Mouse (Mus musculus): ENCODE measurements around the gene Olfr322. TPM values are rescaled to one million over a fixed set of nuclear protein-coding genes. Genes with fewer than 3 reads are reported as not detected.

Olfr322 gene
- polyA plus RNA-seq, 1 experiment from 2014 or later, result not detected

Other genes starting within 250 kb of the Olfr322 start
- not detected in 2 replicates for gene 1810065E05Rik, start 237.7 kb upstream of the Olfr322 start, polyA plus RNA-seq (2015; fragmentation: Nextera tagmentation; extraction: Ambion mirVana)
- not detected in 2 replicates for gene Gm12253, start 226.2 kb upstream of the Olfr322 start, polyA plus RNA-seq (2015; fragmentation: Nextera tagmentation; extraction: Ambion mirVana)
- not detected in 2 replicates for gene Lypd9, start 205.9 kb upstream of the Olfr322 start, polyA plus RNA-seq (2015; fragmentation: Nextera tagmentation; extraction: Ambion mirVana)
- gene Olfr30, start 196.5 kb upstream of the Olfr322 start, polyA plus RNA-seq (2015; fragmentation: Nextera tagmentation; extraction: Ambion mirVana), result not detected in 2 replicates
- not detected in 2 replicates for gene Olfr332, start 166.2 kb upstream of the Olfr322 start, polyA plus RNA-seq (2015; fragmentation: Nextera tagmentation; extraction: Ambion mirVana)
- gene Olfr331, start 156.2 kb upstream of the Olfr322 start, polyA plus RNA-seq (2015; fragmentation: Nextera tagmentation; extraction: Ambion mirVana), result not detected in 2 replicates
- gene Olfr330, start 123.9 kb upstream of the Olfr322 start, polyA plus RNA-seq (2015; fragmentation: Nextera tagmentation; extraction: Ambion mirVana), result not detected in 2 replicates
- gene Olfr329-ps, start 112.4 kb upstream of the Olfr322 start, polyA plus RNA-seq (2015; fragmentation: Nextera tagmentation; extraction: Ambion mirVana), result not detected in 2 replicates
- 0.14 TPM in 1 of 2 replicates, not detected in the other for gene Olfr328, start 103.1 kb upstream of the Olfr322 start, polyA plus RNA-seq (2015; fragmentation: Nextera tagmentation; extraction: Ambion mirVana)
- gene Olfr224, start 88.2 kb upstream of the Olfr322 start, polyA plus RNA-seq (2015; fragmentation: Nextera tagmentation; extraction: Ambion mirVana), result not detected in 2 replicates
- not detected in 2 replicates for gene Olfr325, start 81.1 kb upstream of the Olfr322 start, polyA plus RNA-seq (2015; fragmentation: Nextera tagmentation; extraction: Ambion mirVana)
- 0.06 and 0.09 TPM in 2 replicates for gene Olfr324, start 63.7 kb upstream of the Olfr322 start, polyA plus RNA-seq (2015; fragmentation: Nextera tagmentation; extraction: Ambion mirVana)
- gene 2210407C18Rik, start 42.7 kb upstream of the Olfr322 start, polyA plus RNA-seq (2015; fragmentation: Nextera tagmentation; extraction: Ambion mirVana), result not detected in 2 replicates
- not detected in 2 replicates for gene Olfr323, start 28.3 kb upstream of the Olfr322 start, polyA plus RNA-seq (2015; fragmentation: Nextera tagmentation; extraction: Ambion mirVana)
- gene Trim58, start 18.3 kb upstream of the Olfr322 start, polyA plus RNA-seq (2015; fragmentation: Nextera tagmentation; extraction: Ambion mirVana), result 0.10 TPM in 1 of 2 replicates, not detected in the other
- not detected in 2 replicates for gene Olfr320, start 22.3 kb downstream of the Olfr322 start, polyA plus RNA-seq (2015; fragmentation: Nextera tagmentation; extraction: Ambion mirVana)
- gene Olfr319, start 40.4 kb downstream of the Olfr322 start, polyA plus RNA-seq (2015; fragmentation: Nextera tagmentation; extraction: Ambion mirVana), result not detected in 2 replicates
- gene Olfr318, start 65.2 kb downstream of the Olfr322 start, polyA plus RNA-seq (2015; fragmentation: Nextera tagmentation; extraction: Ambion mirVana), result not detected in 2 replicates
- gene Olfr317, start 80.4 kb downstream of the Olfr322 start, polyA plus RNA-seq (2015; fragmentation: Nextera tagmentation; extraction: Ambion mirVana), result 0.16 and 0.44 TPM in 2 replicates
- gene Olfr316, start 94.0 kb downstream of the Olfr322 start, polyA plus RNA-seq (2015; fragmentation: Nextera tagmentation; extraction: Ambion mirVana), result 0.05 TPM in 1 of 2 replicates, not detected in the other
- not detected in 2 replicates for gene Olfr315, start 114.4 kb downstream of the Olfr322 start, polyA plus RNA-seq (2015; fragmentation: Nextera tagmentation; extraction: Ambion mirVana)
- not detected in 2 replicates for gene Olfr314, start 124.2 kb downstream of the Olfr322 start, polyA plus RNA-seq (2015; fragmentation: Nextera tagmentation; extraction: Ambion mirVana)
- 9.9 and 10.7 TPM in 2 replicates for gene Fam183b, start 143.2 kb downstream of the Olfr322 start, polyA plus RNA-seq (2015; fragmentation: Nextera tagmentation; extraction: Ambion mirVana)
- not detected in 2 replicates for gene Olfr313, start 156.2 kb downstream of the Olfr322 start, polyA plus RNA-seq (2015; fragmentation: Nextera tagmentation; extraction: Ambion mirVana)
- gene Olfr312, start 170.5 kb downstream of the Olfr322 start, polyA plus RNA-seq (2015; fragmentation: Nextera tagmentation; extraction: Ambion mirVana), result not detected in 2 replicates
- not detected in 2 replicates for gene Olfr311, start 180.5 kb downstream of the Olfr322 start, polyA plus RNA-seq (2015; fragmentation: Nextera tagmentation; extraction: Ambion mirVana)
- gene Gm12258, start 188.4 kb downstream of the Olfr322 start, polyA plus RNA-seq (2015; fragmentation: Nextera tagmentation; extraction: Ambion mirVana), result 21.1 and 22.4 TPM in 2 replicates
- gene 2810021J22Rik, start 208.4 kb downstream of the Olfr322 start, polyA plus RNA-seq (2015; fragmentation: Nextera tagmentation; extraction: Ambion mirVana), result 10.0 and 11.8 TPM in 2 replicates
- 6.1 and 6.9 TPM in 2 replicates for gene Zfp39, start 245.4 kb downstream of the Olfr322 start, polyA plus RNA-seq (2015; fragmentation: Nextera tagmentation; extraction: Ambion mirVana)